Mouse (Mus musculus) monocyte, adult 5-6 weeks (primary cell): Measurements from ENCODE around the gene Smap2. TPM values are rescaled to one million over a fixed set of nuclear protein-coding genes. Genes with fewer than 3 reads are reported as not detected.
"Not testable (repeated sequence)": the region's sequence is repeated elsewhere in the genome, so short reads cannot be mapped to it uniquely, and the experiment has no call there.

Source experiments
- ATAC-seq: fragments of 153-309, 156-312 bp; replicated peaks from 2 replicates; pipeline ENCODE4 v1.8.0; 2017; ENCODE audit warnings: mild to moderate bottlenecking; ENCODE audit not compliant: low TSS enrichment, insufficient number of reproducible peaks, severe bottlenecking, poor library complexity, low FRiP score
- total RNA-seq: library from RNA; stranded (forward); fragments of 200-1000, 200-491, 200-594 nt; gene quantifications from 3 replicates; pipeline ENCODE4 v1.2.3, GENCODE M21; 2017

Smap2 gene
- 53.3 to 79.2 TPM (median 60.5 TPM) in 3 replicates for total RNA-seq

- peak; percentile 83 for ATAC-seq
Observed at GRCm38 (mm10) chr4:121016928-121017657, at the start of gene Smap2. Gene Smap2 (minus strand): TSS chr4:121017247.

- no peak for ATAC-seq
Observed at GRCm38 (mm10) chr4:121065336-121065735, 48.3 kb upstream of the Smap2 start.

- not testable (repeated sequence) for ATAC-seq
Observed at GRCm38 (mm10) chr4:121059218-121059617, 42.2 kb upstream of the Smap2 start.

- ATAC-seq: no peak
Observed at GRCm38 (mm10) chr4:121057032-121057431, 40.0 kb upstream of the Smap2 start.

- no peak for ATAC-seq
Observed at GRCm38 (mm10) chr4:121056342-121056741, 39.3 kb upstream of the Smap2 start.

- ATAC-seq: no peak
Observed at GRCm38 (mm10) chr4:121052454-121053323, 35.6 kb upstream of the Smap2 start.

GRCm38 (mm10) chr4:121051863-121052262 lies 34.8 kb upstream of the Smap2 start:
- no peak for ATAC-seq

GRCm38 (mm10) chr4:121042946-121043345 lies 25.9 kb upstream of the Smap2 start:
- ATAC-seq: no peak

- ATAC-seq: no peak
Observed at GRCm38 (mm10) chr4:121042472-121042871, 25.4 kb upstream of the Smap2 start.

- ATAC-seq: peak; percentile 81
Observed at GRCm38 (mm10) chr4:121040897-121041671, 24.0 kb upstream of the Smap2 start.

GRCm38 (mm10) chr4:121040323-121040722 lies 23.3 kb upstream of the Smap2 start:
- no peak for ATAC-seq

- no peak for ATAC-seq
Observed at GRCm38 (mm10) chr4:121039331-121040115, 22.5 kb upstream of the Smap2 start, which contains the start of gene Col9a2. Gene Col9a2 (plus strand): TSS chr4:121039385.

GRCm38 (mm10) chr4:121033006-121033405 lies 16.0 kb upstream of the Smap2 start:
- no peak for ATAC-seq

GRCm38 (mm10) chr4:121031440-121031839 lies 14.4 kb upstream of the Smap2 start:
- ATAC-seq: no peak

GRCm38 (mm10) chr4:121029632-121030031 lies 12.6 kb upstream of the Smap2 start:
- ATAC-seq: no peak

GRCm38 (mm10) chr4:121028659-121029392 lies 11.8 kb upstream of the Smap2 start:
- peak; percentile 64 for ATAC-seq

- no peak for ATAC-seq
Observed at GRCm38 (mm10) chr4:121028146-121028545, 11.1 kb upstream of the Smap2 start.

- no peak for ATAC-seq
Observed at GRCm38 (mm10) chr4:121025681-121026080, 8.6 kb upstream of the Smap2 start.
